Mouse (Mus musculus) limb, embryonic 15.5 days (tissue): ENCODE measurements at regions not wholly inside any gene's neighbourhood (a gene's known extent, or its start where the extent isn't known, plus 50 kb on each side); places are given as distances from the start of the nearest gene placed in this dataset.
A peak's percentile ranks its signal among the peaks of the same experiment; 100 is the strongest.

Source experiments
- ATAC-seq: fragments of 200-750 bp; cut with Nextera tagmentation; 2 replicates; pipeline ENCODE4 v1.8.0; 2017; ENCODE audit warnings: low read depth, moderate TSS enrichment; ENCODE audit not compliant: insufficient number of reproducible peaks, low FRiP score, low TSS enrichment
- H3K27ac ChIP-seq: fragments of 300-500 bp; sonication (generic); 2 replicates; pipeline ENCODE4 v1.5.1; 2015; ENCODE audit warnings: moderate library complexity, mild to moderate bottlenecking, inconsistent platforms
- H3K27me3 ChIP-seq: fragments of 300-500 bp; sonication (generic); 2 replicates; pipeline ENCODE4 v1.6.1; 2015; ENCODE audit warnings: inconsistent platforms
- H3K36me3 ChIP-seq: fragments of 300-500 bp; sonication (generic); 2 replicates; pipeline ENCODE4 v1.6.1; 2015; ENCODE audit warnings: inconsistent platforms
- H3K4me1 ChIP-seq: fragments of 300-500 bp; sonication (generic); 2 replicates; pipeline ENCODE4 v1.6.1; 2015; ENCODE audit warnings: inconsistent platforms
- H3K4me2 ChIP-seq: fragments of 300-500 bp; sonication (generic); 2 replicates; pipeline ENCODE4 v1.6.1; 2015; ENCODE audit warnings: mild to moderate bottlenecking, inconsistent platforms
- H3K4me3 ChIP-seq: fragments of 300-500 bp; sonication (generic); 2 replicates; pipeline ENCODE4 v1.5.1; 2015; ENCODE audit warnings: mild to moderate bottlenecking, inconsistent platforms
- H3K9ac ChIP-seq: fragments of 300-500 bp; sonication (generic); 2 replicates; pipeline ENCODE4 v1.6.1; 2015; ENCODE audit warnings: inconsistent platforms
- H3K9me3 ChIP-seq: fragments of 300-500 bp; sonication (generic); 2 replicates; pipeline ENCODE4 v1.6.1; 2016; ENCODE audit warnings: inconsistent platforms
- WGBS: fragments of 180-500 bp; shearing (Covaris S2); methylation state at CpG from one replicate; pipeline ENCODE4 v1.1.7; 2015; 5-methylcytosine and 5-hydroxymethylcytosine counted together

DNA sequence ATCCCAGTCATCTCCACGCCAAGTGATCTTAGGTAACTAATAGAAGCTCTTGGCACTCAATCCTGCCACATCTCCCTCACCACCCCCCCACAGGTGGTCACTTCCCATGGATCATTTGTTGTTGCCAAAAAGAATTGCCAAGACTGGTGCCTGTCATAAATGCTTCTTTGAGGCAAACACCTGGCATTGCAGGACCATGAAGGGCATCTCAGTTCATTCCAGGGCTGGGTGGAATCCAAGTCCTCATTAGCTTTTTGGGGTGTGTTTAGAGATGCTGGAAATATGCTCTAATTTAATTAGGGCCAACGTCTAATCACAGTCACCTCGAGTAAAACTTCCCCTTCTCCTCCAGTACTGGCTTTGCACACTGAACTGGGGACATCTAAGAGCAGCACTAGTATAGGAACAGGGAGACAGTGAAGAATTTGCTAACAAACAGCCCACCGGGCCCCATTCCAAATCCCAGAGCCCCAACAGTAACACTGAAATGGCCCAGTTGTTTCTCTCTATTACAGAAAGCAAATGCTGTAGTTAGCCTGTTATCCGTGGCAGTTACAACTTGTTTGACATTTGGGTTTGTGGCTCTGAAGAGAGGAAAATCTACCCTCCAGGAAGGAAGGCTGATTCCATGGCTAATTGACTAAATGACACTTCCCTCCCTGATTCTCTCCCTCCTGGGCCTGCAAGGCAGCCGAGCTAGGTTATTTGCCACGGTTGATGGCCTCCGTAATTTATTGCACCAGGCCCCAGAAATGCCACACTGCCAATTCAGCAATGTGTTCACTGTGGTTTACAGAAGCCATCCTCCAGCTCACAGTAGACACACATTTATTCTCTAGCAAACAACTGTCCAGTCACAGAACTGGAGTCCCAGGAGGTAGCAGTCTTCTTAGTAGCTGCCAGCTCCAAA is 164.2 kb upstream of the Bdnf start:
- Histone ChIP-seq H3K4me2 (no peak overlapping the region), H3K4me1 (no peaks in the 10 kb centered on the region), H3K36me3 (no peaks in the 10 kb centered on the region), H3K27ac (no peak overlapping the region), H3K9ac (no peak overlapping the region), H3K27me3 (no peaks in the 10 kb centered on the region), H3K9me3 (no peaks in the 10 kb centered on the region), H3K4me3 (no peak overlapping the region)
- WGBS = 32% methylated on average over 8 of the region's 8 CpGs
- no peak for ATAC-seq

DNA sequence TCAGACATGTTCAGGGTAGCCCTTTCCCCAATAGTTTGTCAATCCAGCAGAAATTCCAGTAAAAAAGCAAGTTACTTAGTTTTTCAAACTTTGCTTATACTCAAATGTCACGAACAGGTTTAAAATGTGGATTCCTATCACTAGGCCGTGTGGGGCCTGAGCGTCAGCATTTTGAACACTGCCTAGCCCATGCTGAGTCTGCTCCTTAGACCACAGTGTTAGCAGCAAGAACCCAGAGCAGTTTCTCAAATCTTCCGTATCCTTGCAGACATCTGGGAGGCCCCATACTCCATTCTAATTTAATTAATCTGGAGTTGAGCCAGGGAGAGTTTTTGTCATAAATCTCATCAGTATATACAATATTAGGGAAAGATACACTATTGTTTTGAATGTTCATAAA is 163.4 kb upstream of the Bdnf start:
- H3K27ac ChIP-seq = no peak overlapping the region
- no peak overlapping the region for H3K4me2 ChIP-seq
- H3K9ac ChIP-seq = no peak overlapping the region
- 83% methylated on average over 4 of the region's 4 CpGs for WGBS
- H3K4me3 ChIP-seq = no peak overlapping the region
- no peaks in the 10 kb centered on the region for H3K4me1 ChIP-seq
- no peaks in the 10 kb centered on the region for H3K36me3 ChIP-seq
- no peak for ATAC-seq
- H3K27me3 ChIP-seq = no peaks in the 10 kb centered on the region
- no peaks in the 10 kb centered on the region for H3K9me3 ChIP-seq

- H3K4me3 ChIP-seq = no peak overlapping the region
- no peaks in the 10 kb centered on the region for H3K27me3 ChIP-seq
- no peak for ATAC-seq
- WGBS = 74% methylated on average over 4 of the region's 4 CpGs
- no peaks in the 10 kb centered on the region for H3K36me3 ChIP-seq
- no peaks in the 10 kb centered on the region for H3K9me3 ChIP-seq
- H3K9ac ChIP-seq = no peak overlapping the region
- H3K4me2 ChIP-seq = no peak overlapping the region
- H3K4me1 ChIP-seq = no peaks in the 10 kb centered on the region
- no peak overlapping the region for H3K27ac ChIP-seq
Measured at GRCm38 (mm10) chr2:109519261-109519660, 155.2 kb upstream of the Bdnf start.

GRCm38 (mm10) chr2:109520471-109520870 is 154.0 kb upstream of the Bdnf start:
- no peaks in the 10 kb centered on the region for H3K36me3 ChIP-seq
- WGBS = 81% methylated on average over 3 of the region's 3 CpGs
- no peaks in the 10 kb centered on the region for H3K4me1 ChIP-seq
- ATAC-seq = no peak
- H3K27ac ChIP-seq = no peak overlapping the region
- no peaks in the 10 kb centered on the region for H3K9me3 ChIP-seq
- H3K9ac ChIP-seq = no peak overlapping the region
- no peak overlapping the region for H3K4me2 ChIP-seq
- H3K4me3 ChIP-seq = no peak overlapping the region
- H3K27me3 ChIP-seq = no peaks in the 10 kb centered on the region

DNA sequence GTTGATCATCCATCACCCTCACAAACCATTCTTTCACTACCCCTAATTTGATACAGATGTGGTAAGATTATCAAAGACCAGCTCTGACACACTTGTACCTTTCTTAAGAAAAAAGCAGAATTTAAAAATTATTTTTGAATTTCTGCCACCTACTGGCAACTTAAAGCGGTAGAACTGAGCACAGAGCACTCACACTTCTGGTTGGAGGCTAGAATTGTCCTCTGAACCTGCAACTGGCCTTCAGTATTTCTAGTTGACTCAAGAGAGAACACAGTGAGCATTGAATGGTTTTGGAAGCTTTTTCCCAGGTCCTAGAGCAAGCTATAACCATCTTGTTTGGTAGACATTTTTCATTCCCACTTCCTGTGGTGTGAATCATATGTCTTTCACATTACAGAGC is 135.0 kb upstream of the Bdnf start:
- H3K9me3 ChIP-seq = no peaks in the 10 kb centered on the region
- H3K27ac ChIP-seq = no peak overlapping the region
- H3K9ac ChIP-seq = no peak overlapping the region
- H3K4me1 ChIP-seq = no peaks in the 10 kb centered on the region
- 65% methylated on average over 1 of the region's 1 CpGs for whole genome bisulfite sequencing
- no peak overlapping the region for H3K4me3 ChIP-seq
- no peak overlapping the region for H3K4me2 ChIP-seq
- H3K36me3 ChIP-seq = no peaks in the 10 kb centered on the region
- ATAC-seq = no peak
- no peaks in the 10 kb centered on the region for H3K27me3 ChIP-seq

DNA sequence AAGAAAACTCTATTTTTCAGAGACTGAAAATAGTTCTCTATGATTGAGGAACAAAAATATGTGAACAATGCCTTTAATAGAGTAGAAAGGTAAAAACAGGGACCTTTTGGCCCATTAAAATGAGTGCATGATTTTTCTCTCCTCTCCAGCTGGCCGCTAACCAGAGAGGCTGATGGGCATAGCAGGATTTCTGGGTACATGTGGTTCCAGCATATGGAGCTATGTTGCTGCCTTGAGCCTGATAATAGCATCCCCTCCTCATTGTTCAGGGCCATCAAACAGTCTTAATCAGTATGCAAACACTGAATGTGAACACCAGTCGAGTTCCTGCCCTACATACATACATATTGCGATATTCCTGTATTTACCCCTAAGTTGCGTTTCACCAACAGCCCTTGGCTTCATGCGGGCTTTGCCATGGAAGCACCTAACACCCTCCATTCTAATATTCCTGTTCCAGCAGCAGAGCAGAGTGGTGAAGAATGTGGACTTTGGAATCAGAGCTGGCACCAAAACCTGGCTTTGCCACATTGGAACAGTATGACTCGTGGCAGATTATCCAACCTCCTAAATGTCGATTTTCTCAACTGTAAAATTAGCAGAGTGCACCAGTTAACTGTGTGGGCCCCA is 127.9 kb upstream of the Bdnf start:
- Histone ChIP-seq H3K4me3 (no peak overlapping the region), H3K27me3 (no peaks in the 10 kb centered on the region), H3K27ac (no peak overlapping the region), H3K4me2 (no peak overlapping the region), H3K36me3 (no peaks in the 10 kb centered on the region), H3K9me3 (no peaks in the 10 kb centered on the region), H3K4me1 (no peaks in the 10 kb centered on the region), H3K9ac (no peak overlapping the region)
- 82% methylated on average over 7 of the region's 7 CpGs for WGBS
- no peak for ATAC-seq

GRCm38 (mm10) chr2:109554644-109555043 is 119.9 kb upstream of the Bdnf start:
- Histone ChIP-seq H3K4me3 (no peak overlapping the region), H3K4me1 (no peaks in the 10 kb centered on the region), H3K27ac (no peak overlapping the region), H3K27me3 (no peaks in the 10 kb centered on the region), H3K4me2 (no peak overlapping the region), H3K36me3 (no peaks in the 10 kb centered on the region), H3K9ac (no peak overlapping the region), H3K9me3 (no peaks in the 10 kb centered on the region)
- ATAC-seq = peak; percentile 30
- 59% methylated on average over 6 of the region's 6 CpGs for WGBS

GRCm38 (mm10) chr2:109559088-109560030 is 115.1 kb upstream of the Bdnf start:
- no peaks in the 10 kb centered on the region for H3K4me1 ChIP-seq
- H3K4me2 ChIP-seq = no peak overlapping the region
- no peaks in the 10 kb centered on the region for H3K27me3 ChIP-seq
- H3K27ac ChIP-seq = no peak overlapping the region
- no peak for ATAC-seq
- no peaks in the 10 kb centered on the region for H3K36me3 ChIP-seq
- H3K9ac ChIP-seq = no peak overlapping the region
- 56% methylated on average over 9 of the region's 9 CpGs for WGBS
- H3K9me3 ChIP-seq = no peaks in the 10 kb centered on the region
- no peak overlapping the region for H3K4me3 ChIP-seq

GRCm38 (mm10) chr2:109562996-109563395 is 111.5 kb upstream of the Bdnf start:
- H3K36me3 ChIP-seq = no peaks in the 10 kb centered on the region
- H3K9me3 ChIP-seq = no peaks in the 10 kb centered on the region
- no peak overlapping the region for H3K4me2 ChIP-seq
- WGBS = 88% methylated on average over 3 of the region's 3 CpGs
- H3K4me3 ChIP-seq = no peak overlapping the region
- H3K9ac ChIP-seq = no peak overlapping the region
- no peak for ATAC-seq
- H3K4me1 ChIP-seq = no peaks in the 10 kb centered on the region
- H3K27me3 ChIP-seq = no peaks in the 10 kb centered on the region
- no peak overlapping the region for H3K27ac ChIP-seq

GRCm38 (mm10) chr2:109576946-109577345 is 97.6 kb upstream of the Bdnf start:
- no peak overlapping the region for H3K4me2 ChIP-seq
- no peaks in the 10 kb centered on the region for H3K27me3 ChIP-seq
- H3K9me3 ChIP-seq = no peaks in the 10 kb centered on the region
- no peak for ATAC-seq
- H3K9ac ChIP-seq = no peak overlapping the region
- H3K4me3 ChIP-seq = no peak overlapping the region
- H3K36me3 ChIP-seq = no peaks in the 10 kb centered on the region
- H3K27ac ChIP-seq = no peak overlapping the region
- no peaks in the 10 kb centered on the region for H3K4me1 ChIP-seq

DNA sequence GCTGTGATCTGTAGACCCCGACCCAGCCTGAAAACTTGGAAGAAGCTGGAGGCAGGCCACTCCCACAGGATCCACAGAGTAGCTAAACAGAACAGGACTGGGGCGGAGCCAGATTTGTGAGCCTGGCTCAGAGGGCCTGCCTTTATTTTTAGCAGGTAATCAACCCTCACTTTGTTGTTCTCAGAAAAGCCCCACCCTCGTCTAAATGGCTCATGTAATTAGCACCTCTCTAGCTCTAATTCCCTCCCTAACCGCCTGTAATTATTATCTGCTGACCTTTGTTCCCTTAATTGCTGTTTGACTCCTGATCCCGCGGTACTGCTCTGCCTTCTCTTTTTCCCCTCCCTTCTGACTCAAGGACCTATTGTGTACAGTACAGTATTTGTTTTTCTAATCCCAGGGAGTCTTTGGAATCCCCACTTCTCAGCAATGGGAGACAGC is 95.6 kb upstream of the Bdnf start:
- ATAC-seq = no peak
- no peak overlapping the region for H3K4me3 ChIP-seq
- WGBS = 3% methylated on average over 6 of the region's 6 CpGs
- no peak overlapping the region for H3K9ac ChIP-seq
- no peaks in the 10 kb centered on the region for H3K9me3 ChIP-seq
- no peaks in the 10 kb centered on the region for H3K36me3 ChIP-seq
- H3K4me1 ChIP-seq = no peaks in the 10 kb centered on the region
- no peak overlapping the region for H3K4me2 ChIP-seq
- no peaks in the 10 kb centered on the region for H3K27me3 ChIP-seq
- no peak overlapping the region for H3K27ac ChIP-seq
